Mouse (Mus musculus) stomach, postnatal 0 days (tissue): ENCODE measurements around the gene Gpr174.

ENCODE experiments used
- CTCF ChIP-seq: IDR thresholded peaks from 2 replicates; pipeline ENCODE4 v1.5.1; 2016; ENCODE audit warnings: antibody characterized with exemption, low read depth, mild to moderate bottlenecking, moderate library complexity
- EP300 ChIP-seq: optimal IDR thresholded peaks from 2 replicates; pipeline ENCODE3; 2016; ENCODE audit warnings: antibody characterized with exemption

DNA sequence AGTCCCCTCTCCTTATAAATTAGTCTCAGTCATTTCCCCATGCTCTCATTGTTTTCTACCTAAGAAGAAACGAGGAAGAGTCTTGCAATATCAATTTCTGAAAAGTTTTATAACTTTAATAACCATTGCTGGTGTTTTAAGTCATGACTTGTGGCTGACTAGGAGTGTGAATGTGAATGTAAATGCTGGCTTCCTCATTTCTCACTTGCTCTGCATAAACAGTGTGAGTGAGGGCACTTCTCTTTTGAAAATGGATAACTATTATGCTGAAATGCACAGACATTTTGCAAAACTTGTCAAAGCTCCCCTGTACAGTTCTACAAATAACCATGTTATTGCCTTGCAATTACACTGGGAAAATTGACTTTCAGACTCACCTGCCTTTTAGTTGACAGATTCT lies 8.9 kb downstream of the Gpr174 start:
- TF ChIP-seq CTCF (no peak), EP300 (no peak)
